Mouse (Mus musculus) heart, adult 9 months (tissue): ENCODE measurements at regions not wholly inside any gene's neighbourhood (a gene's known extent, or its start where the extent isn't known, plus 50 kb on each side); places are given as distances from the start of the nearest gene placed in this dataset.
"Not testable (repeated sequence)": the region's sequence is repeated elsewhere in the genome, so short reads cannot be mapped to it uniquely, and the experiment has no call there.

Experiments
- DNase-seq, 2 experiments: peaks; one replicate each; pipeline ENCODE4 v3.0.0; 2022; ENCODE audit warnings: low spot score in 2 of 2

GRCm38 (mm10) chr13:70003591-70003990 lies 201.4 kb downstream of the Med10 start:
- no peak for DNase-seq

DNA sequence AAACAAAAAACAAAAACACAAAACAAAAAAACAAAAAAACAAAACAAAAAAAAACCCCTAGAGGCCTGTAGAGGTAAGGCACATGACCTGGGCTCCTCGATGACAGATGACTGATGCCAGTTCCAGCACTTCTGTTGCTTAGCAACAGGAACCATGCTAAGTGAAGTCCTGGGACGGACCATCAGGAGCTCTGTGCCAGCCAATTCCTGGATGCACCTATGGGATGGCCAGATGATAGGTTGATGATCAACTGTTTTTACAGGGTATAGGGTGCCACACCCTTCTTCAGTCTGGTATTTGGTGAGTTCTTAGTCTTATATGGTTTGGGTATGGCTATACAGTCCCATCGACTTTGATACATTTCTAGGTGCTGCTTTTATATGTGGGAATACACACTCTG lies 209.9 kb downstream of the Med10 start:
- DNase-seq, result no peak

DNA sequence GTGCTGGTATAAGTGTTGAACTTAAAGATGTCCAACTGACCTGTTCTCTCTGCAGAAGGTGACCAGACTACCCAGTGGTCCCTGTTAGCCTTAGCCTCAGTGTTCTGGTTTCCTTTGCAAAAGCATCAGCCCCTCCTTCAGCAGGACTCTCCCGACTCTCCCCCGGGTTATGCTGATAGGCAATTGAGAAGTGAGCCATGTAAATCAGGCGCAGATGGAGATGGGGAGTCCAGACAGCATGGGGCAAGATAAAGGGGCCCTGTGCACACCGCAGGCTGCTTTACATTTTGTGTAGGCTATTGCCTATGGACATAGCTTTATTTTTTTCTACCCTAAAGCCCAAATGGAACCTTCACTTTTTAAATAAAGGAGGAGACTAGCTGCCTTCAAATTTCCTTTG lies 213.0 kb downstream of the Med10 start:
- DNase-seq, result no peak

- no peak for DNase-seq
Measured at GRCm38 (mm10) chr13:70017535-70017934, 215.3 kb downstream of the Med10 start.

DNA sequence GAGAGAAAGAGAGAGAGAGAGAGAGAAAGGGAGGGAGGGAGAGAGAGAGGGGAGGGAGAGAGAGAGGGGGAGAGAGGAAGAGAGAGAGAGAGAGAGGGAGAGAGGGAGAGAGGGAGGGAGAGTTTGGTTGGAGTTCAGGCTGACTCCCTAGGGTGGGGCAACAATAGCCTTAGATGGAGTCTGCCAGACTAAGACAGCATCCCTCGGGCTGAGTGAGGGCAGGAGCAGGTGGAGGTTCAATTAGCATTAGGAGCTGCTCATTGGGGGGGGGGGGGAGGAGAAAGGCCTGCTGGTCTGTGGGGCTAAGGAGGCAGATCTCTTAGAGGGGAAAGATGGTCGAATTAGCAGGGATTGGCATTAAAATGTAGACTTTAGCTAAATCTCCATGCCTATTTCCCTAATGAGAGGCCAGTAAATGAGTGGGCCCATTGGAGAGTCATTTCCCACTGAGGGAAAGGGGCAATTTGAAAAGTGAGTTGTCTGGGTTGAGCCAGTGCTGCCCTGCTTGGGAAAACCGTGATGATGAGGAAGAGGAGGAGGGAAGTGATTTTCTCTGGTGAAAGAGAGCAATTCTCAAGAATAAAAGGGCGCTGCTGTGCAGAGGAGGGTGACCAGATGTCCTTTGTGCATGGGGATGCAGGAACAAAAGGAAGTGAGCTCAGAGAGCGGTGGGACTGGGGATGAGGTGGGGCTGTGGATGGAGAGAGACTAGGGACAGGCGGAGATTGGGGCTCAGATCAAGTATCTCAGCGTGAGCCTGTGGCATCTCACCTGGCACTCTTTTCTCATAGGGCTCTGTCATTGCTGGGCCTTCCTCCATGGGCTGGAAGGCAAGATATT lies 218.0 kb downstream of the Med10 start:
- DNase-seq, result no peak

DNA sequence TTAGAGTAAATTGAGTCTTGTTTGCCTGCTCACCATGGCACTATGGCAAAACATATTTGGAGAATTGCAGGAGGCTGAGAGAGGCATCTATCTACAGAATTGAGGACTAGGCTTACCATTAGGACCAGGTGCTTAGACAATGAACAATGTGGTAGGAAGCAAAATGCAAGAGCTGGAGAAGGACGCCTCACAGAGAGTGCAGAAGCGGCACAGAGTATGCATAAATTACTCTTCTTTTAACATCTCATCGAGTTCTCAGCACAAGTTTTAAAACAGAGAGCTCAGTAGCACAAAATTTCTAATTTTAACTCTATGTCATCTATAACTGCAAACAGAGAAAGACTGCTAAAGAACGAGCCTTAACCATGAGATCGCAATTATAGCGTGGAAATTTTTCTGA lies 231.1 kb downstream of the Med10 start:
- DNase-seq, result no peak

- DNase-seq, result no peak
Measured at GRCm38 (mm10) chr13:70033763-70034162, 231.6 kb downstream of the Med10 start.

GRCm38 (mm10) chr13:70037985-70038667 lies 235.9 kb downstream of the Med10 start:
- no peak for DNase-seq

GRCm38 (mm10) chr13:70057920-70058319 lies 255.7 kb downstream of the Med10 start:
- no peak for DNase-seq

- no peak for DNase-seq
Measured at GRCm38 (mm10) chr13:70061363-70061945, 259.3 kb downstream of the Med10 start.

DNA sequence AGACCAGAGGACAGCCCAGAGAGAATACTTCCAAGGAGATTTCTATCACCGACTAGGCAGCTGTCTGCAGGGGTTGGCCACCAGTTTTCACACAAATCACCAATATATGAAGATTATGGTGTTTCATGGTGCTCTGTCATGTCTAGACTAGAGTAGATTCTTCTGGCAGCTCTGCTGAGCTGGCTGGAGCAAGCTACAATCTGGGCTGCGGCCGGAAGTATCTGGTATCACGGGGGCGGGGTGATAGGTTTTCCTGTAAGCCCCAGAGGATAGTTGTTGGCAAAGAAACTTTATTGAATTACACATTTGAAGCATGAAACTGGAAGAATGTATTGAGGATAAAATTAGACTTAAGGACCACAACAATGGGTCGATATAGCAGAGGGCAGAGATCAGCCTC lies 271.5 kb downstream of the Med10 start:
- no peak for DNase-seq

DNA sequence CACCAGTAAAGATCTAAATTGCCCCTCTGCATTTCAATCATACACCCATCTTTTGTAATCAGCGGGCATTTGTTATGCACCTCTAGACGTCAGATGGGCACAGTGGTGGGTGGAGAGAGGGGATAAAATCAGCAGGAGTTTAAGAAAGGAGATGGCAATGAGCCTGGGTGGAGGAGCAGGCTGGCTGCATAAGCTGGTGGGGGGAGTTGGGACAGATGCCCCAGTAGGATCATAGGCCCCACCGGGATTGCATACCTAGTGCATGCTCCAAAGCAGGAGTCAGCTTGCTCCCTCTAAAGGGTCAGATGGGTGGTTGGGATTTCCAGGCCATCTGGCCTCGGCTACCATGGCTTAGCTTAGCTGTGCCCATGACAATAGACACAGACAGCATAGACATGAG lies 273.2 kb downstream of the Med10 start:
- no peak for DNase-seq

DNA sequence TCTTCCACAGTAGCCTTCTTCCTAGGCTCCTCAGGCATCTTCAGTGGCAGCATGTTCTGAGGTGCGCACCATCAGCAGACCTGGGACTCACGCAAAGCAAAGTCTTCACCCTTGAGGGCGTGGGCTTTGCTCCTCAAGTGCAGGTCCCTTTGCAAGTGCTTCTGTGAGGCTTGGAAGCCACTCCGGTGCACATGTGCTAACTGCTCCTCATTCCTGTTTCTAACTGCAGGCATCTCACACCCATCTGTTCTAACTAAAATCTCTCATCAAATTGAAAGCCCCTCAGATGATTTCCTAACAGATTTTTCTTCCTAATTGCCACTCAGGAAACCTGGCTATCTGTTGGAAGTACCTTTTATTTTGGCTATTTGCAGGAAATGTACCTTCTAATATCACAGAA lies 278.9 kb downstream of the Med10 start:
- DNase-seq, result no peak

GRCm38 (mm10) chr13:70092886-70093285 lies 290.7 kb downstream of the Med10 start:
- DNase-seq, result no peak

DNA sequence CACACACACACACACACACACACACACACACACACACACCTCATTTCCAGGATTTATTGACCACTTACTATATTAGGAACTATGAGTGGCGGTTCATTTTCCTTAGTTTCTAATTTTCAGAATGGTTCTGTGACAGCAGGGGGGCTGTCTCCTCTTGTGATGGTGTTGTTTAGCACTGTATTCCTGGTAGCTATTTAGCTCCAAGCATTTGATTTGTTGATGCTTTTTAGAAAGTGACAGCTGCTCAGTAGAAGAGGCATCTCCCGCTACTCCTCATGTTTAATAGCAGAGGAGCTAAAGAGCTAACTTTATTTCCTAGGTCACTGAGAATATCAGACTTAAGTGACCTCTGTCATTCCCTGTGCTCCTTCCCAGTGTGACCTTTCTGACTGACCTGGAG lies 291.8 kb downstream of the Med10 start:
- no peak for DNase-seq

- no peak for DNase-seq
Measured at GRCm38 (mm10) chr13:70096430-70097301, 294.5 kb downstream of the Med10 start.

- not testable (repeated sequence) for DNase-seq
Measured at GRCm38 (mm10) chr13:70100091-70100490, 297.9 kb downstream of the Med10 start.

DNA sequence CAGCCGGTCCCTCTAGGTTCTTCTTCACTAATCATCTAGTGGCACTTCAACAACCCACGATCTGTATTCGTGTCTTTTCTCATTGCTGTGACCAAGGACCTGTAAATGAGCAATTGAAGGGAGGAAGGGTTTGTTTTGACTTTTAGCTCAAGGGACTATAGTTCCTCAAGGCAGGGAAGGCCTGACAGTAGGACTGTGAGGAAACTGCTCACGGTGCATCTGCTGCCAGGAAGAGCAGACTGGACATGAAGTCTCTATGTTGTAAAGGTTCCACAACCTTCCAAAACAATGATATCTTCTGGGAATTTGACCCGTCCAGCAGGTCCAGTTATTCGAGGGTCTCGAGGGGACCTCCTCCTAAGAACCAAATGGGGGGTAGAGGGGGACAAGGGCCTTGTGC lies 300.8 kb downstream of the Med10 start:
- DNase-seq, result no peak

DNA sequence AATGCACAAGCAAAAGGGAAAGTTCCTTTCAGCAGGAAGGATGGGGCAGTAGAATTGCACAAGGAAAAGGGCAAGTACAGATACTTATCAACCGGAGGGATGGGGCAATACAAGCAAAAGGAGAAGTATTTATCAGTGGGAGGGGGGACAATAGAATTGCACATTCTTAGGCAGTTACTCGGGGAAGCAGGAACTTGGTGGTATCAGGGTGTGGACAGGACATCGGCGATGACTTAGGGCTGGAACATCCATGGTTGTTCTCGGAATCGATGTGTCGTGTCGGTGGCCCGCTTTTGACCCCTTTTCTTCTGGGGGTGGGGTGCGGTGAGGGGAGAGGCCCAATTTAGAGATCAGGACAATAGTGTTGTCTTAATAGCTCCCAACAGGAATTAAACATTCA lies 301.3 kb downstream of the Med10 start:
- not testable (repeated sequence) for DNase-seq

- no peak for DNase-seq
Measured at GRCm38 (mm10) chr13:70103903-70104302, 301.7 kb downstream of the Med10 start.

GRCm38 (mm10) chr13:70115576-70115975 lies 313.4 kb downstream of the Med10 start:
- DNase-seq, result no peak
